Mouse (Mus musculus) liver, adult 2 months (tissue): ENCODE measurements around the gene Cbx8.

ENCODE experiments used
- CTCF ChIP-seq: fragments of 200-500 bp; IDR thresholded peaks from 2 replicates; pipeline ENCODE4 v1.5.1; 2011; ENCODE audit warnings: low read depth, low read length, control low read depth
- POLR2A ChIP-seq: fragments of 200-500 bp; IDR thresholded peaks from 2 replicates; pipeline ENCODE4 v1.6.1; 2011; ENCODE audit warnings: low read length, control low read depth; ENCODE audit not compliant: insufficient read depth; ENCODE audit errors: extremely low read depth

GRCm38 (mm10) chr11:119035686-119036165, 5.0 kb downstream of the Cbx8 start:
- TF ChIP-seq CTCF (no peak), POLR2A (no peak)
